Mouse (Mus musculus): ENCODE results near the gene Rpl35a.
A peak's percentile ranks its signal among the peaks of the same experiment; 100 is the strongest.
"Not testable (repeated sequence)": the region's sequence is repeated elsewhere in the genome, so short reads cannot be mapped to it uniquely, and the experiment has no call there.

The Rpl35a gene

GRCm38 (mm10) chr16:33056786-33057185 is 533 bp downstream of the Rpl35a start:
- no peak for DNase-seq (ENCODE audit: low spot score)

GRCm38 (mm10) chr16:33058033-33058432 is 1.8 kb downstream of the Rpl35a start:
- no peak for DNase-seq (ENCODE audit: low spot score)

- not testable (repeated sequence) for DNase-seq (ENCODE audit: low spot score)
Measured at GRCm38 (mm10) chr16:33058656-33059055, 2.4 kb downstream of the Rpl35a start.

- DNase-seq (ENCODE audit: low spot score): no peak
Measured at GRCm38 (mm10) chr16:33059471-33059870, 3.2 kb downstream of the Rpl35a start.

- DNase-seq (ENCODE audit: low spot score): no peak
Measured at GRCm38 (mm10) chr16:33060926-33061325, 4.7 kb downstream of the Rpl35a start.

GRCm38 (mm10) chr16:33061400-33061799 is 5.1 kb downstream of the Rpl35a start:
- DNase-seq (ENCODE audit: low spot score): no peak

- peak; percentile 88 for DNase-seq (ENCODE audit: low spot score)
Measured at GRCm38 (mm10) chr16:33062024-33062681, 5.9 kb downstream of the Rpl35a start, which contains the start of gene Lmln. Lmln (plus strand) TSS chr16:33062521.

GRCm38 (mm10) chr16:33062682-33063131 is 6.5 kb downstream of the Rpl35a start:
- peak; percentile 50 for DNase-seq (ENCODE audit: low spot score)

- peak; percentile 11 for DNase-seq (ENCODE audit: low spot score)
Measured at GRCm38 (mm10) chr16:33063267-33063666, 7.0 kb downstream of the Rpl35a start.

GRCm38 (mm10) chr16:33064636-33065035 is 8.4 kb downstream of the Rpl35a start:
- no peak for DNase-seq (ENCODE audit: low spot score)

GRCm38 (mm10) chr16:33070928-33071327 is 14.7 kb downstream of the Rpl35a start:
- DNase-seq (ENCODE audit: low spot score): no peak

- no peak for DNase-seq (ENCODE audit: low spot score)
Measured at GRCm38 (mm10) chr16:33072871-33073557, 16.8 kb downstream of the Rpl35a start.

- DNase-seq (ENCODE audit: low spot score): no peak
Measured at GRCm38 (mm10) chr16:33074967-33075366, 18.7 kb downstream of the Rpl35a start.

- no peak for DNase-seq (ENCODE audit: low spot score)
Measured at GRCm38 (mm10) chr16:33076078-33076477, 19.8 kb downstream of the Rpl35a start.

GRCm38 (mm10) chr16:33077069-33077627 is 20.9 kb downstream of the Rpl35a start:
- DNase-seq (ENCODE audit: low spot score): no peak

- no peak for DNase-seq (ENCODE audit: low spot score)
Measured at GRCm38 (mm10) chr16:33080063-33080462, 23.8 kb downstream of the Rpl35a start.

- DNase-seq (ENCODE audit: low spot score): no peak
Measured at GRCm38 (mm10) chr16:33082951-33083350, 26.7 kb downstream of the Rpl35a start.

GRCm38 (mm10) chr16:33083996-33084395 is 27.7 kb downstream of the Rpl35a start:
- no peak for DNase-seq (ENCODE audit: low spot score)

GRCm38 (mm10) chr16:33085666-33086065 is 29.4 kb downstream of the Rpl35a start:
- DNase-seq (ENCODE audit: low spot score): peak; percentile 62

Measured in ovary, adult 18-20 months (tissue).